Mouse (Mus musculus) left cerebral cortex, postnatal 4 days (tissue): ENCODE measurements around the gene Btbd35f25. TPM values are rescaled to one million over a fixed set of nuclear protein-coding genes. Genes with fewer than 3 reads are reported as not detected.
"Not testable (repeated sequence)": the region's sequence is repeated elsewhere in the genome, so short reads cannot be mapped to it uniquely, and the experiment has no call there.

Experiments
- DNase-seq: peaks from one replicate; pipeline ENCODE4 v3.0.0-alpha.2; 2022
- intact Hi-C: fragments of 180-260 bp; cut with DNase I; formaldehyde crosslinking; loops from one replicate; pipeline ENCODE4 v1.15.1; 2025
- total RNA-seq, 2 experiments: library from RNA; stranded (reverse); gene quantifications; 2 replicates each; pipeline ENCODE4 v1.2.3; 2021

Btbd35f25 gene
- total RNA-seq, result not detected

DNA sequence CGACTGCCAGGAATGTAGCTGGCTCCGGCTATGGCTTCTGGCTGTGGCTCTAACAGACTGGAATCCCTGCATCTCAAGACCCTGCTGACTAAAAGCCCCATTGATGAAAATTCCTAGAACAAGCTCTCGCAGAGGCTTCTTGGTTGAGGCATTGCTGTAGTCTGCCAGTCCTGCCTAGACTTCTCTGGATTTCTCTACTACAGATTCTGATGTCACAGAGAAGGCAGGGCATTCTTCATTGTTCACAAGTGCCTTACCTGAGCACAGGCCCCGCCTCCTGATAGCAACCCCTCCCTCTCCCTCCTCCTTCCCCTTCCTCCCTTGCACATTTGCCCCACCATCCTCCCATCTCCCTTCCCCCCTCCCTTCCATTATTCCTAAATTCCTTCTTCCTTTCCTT, at the start of gene Btbd35f25:
Btbd35f25 (minus strand) TSS at position 101 of the 400 bp plus-strand sequence.
- intact Hi-C loops, DNase-seq: not testable (repeated sequence)

DNA sequence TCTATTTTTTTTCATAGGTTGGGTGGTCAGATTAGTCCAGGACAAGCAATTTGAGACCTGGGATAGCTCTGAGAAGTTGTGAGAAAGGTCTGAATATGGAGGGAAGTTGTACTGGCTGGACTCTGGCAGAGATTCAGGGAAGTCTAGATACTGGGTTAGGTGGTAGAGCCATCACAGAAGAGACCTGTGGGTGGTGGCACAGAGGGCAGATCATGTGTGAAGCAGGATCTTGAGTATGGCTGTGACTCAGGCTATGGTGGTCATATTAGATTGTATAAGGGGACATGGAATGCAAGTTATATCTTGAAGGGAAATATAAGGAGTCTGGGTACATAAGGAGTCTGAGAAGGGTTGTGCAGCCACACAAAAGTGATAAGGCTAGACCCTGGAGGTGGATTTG, 49.3 kb upstream of the Btbd35f25 start:
- intact Hi-C loops, result no loop called here
- DNase-seq, result no peak

DNA sequence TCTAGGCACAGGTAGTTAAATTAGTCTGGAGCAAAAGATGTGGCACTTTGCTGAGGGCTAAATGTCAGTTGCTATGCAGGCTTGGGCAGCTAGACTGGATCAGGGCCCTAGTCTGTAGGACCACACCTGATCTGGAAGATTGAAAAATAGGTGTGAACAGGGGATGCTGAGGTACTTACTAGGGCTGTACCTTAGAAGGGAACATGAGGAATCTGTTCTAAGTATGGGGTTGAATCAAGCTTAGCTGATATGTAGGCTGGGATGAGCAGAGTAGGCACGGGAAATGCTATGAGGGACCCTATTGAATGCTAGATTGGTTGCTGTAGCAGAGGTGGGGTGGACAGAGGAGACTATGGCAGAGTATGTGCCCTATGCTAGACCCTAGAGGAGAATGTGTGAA, 47.0 kb upstream of the Btbd35f25 start:
- intact Hi-C loops, result no loop called here
- DNase-seq, result no peak

- intact Hi-C loops, result no loop called here
- DNase-seq, result no peak
Observed at GRCm38 (mm10) chrX:31745079-31745478, 28.1 kb upstream of the Btbd35f25 start.

DNA sequence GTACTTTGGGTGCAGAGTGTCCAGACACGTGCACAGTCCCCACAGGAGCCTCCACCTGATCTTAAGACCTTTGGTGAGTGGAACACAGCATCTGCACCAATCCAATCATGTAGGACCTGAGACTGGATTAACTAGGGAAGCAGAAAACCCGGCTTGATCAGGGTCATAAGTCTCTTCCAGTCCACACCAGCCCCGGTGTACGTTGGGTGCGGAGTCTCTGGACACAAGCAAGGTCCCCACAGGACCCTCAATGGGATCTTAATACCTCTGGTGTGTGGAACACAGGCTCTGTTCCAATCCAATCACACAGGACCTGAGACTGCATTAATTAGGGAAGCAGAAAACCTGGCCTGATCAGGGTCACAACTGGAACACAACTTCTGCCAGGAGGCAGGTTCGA, 20.0 kb upstream of the Btbd35f25 start:
- no peak for DNase-seq
- intact Hi-C loops, result no loop called here

Other genes starting within 250 kb of the Btbd35f25 start
- gene Gm21883, start 142.9 kb downstream of the Btbd35f25 start, total RNA-seq, result not detected
- gene Spin2e, start 98.2 kb downstream of the Btbd35f25 start, total RNA-seq, result not detected
- gene Gm21637, start 244.9 kb upstream of the Btbd35f25 start, total RNA-seq, result not detected